Mouse (Mus musculus) cerebellum, adult 11-12 months (tissue): Measurements from ENCODE around the gene Hist1h4k.
"Not testable (repeated sequence)": the region's sequence is repeated elsewhere in the genome, so short reads cannot be mapped to it uniquely, and the experiment has no call there.

ENCODE experiments used
- DNase-seq: peaks from one replicate; pipeline ENCODE4 v3.0.0; 2022

Gene Hist1h4k

DNA sequence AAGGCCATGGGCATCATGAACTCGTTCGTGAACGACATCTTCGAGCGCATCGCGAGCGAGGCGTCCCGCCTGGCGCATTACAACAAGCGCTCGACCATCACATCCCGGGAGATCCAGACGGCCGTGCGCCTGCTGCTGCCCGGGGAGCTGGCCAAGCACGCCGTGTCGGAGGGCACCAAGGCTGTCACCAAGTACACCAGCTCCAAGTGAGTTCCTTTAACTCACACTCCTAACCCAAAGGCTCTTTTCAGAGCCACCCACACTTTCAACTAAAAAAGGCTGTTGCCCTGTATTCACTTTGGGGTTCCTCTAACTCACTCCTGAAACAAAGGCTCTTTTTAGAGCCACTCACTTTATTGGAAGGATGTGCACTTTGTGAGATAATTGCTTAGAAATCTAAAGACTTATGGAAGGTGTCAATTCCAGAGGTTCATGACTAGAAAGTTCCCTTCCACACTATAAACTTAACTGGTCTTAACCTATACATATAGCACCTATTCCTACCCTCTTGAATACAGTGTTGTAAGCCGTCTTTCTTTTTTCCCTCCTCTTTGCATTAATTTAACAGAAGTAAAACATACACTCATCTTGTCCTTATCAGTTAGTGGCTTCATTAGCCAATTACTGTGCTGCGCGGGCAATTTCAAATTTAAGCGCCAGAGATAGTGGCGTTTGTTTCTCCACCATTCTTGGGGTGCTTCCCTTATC lies 4.1 kb upstream of the Hist1h4k start:
- not testable (repeated sequence) for DNase-seq

DNA sequence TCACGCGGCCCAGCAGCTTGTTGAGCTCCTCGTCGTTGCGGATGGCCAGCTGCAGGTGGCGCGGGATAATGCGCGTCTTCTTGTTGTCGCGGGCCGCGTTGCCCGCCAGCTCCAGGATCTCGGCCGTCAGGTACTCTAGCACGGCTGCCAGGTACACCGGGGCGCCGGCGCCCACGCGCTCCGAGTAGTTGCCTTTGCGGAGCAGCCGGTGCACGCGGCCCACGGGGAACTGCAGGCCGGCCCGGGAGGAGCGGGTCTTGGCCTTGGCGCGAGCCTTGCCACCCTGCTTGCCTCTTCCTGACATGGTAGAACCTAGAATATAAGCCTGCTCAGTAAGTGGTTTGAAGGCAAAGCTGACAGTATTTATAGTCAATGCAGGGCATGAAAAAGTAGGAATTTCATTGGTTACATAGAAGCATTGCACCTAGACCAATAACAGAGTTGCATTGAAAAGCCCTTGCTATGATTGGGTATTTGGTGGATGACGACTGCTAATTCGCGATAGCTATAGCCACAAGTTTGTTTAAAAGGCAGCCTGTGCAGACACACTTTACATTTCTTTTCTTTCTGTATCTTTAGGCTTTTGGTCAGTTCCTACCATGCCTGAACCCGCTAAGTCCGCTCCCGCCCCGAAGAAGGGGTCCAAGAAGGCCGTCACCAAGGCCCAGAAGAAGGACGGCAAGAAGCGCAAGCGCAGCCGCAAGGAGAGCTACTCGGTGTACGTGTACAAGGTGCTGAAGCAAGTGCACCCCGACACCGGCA lies 3.4 kb upstream of the Hist1h4k start, which contains the start of the genes Hist1h2ak and Hist1h2bn:
Gene Hist1h2ak, minus strand, starts transcription at position 304 of the 762 bp plus-strand sequence.
Gene Hist1h2bn, plus strand, starts transcription at position 600 of the 762 bp plus-strand sequence.
- peak; percentile 72 for DNase-seq

DNA sequence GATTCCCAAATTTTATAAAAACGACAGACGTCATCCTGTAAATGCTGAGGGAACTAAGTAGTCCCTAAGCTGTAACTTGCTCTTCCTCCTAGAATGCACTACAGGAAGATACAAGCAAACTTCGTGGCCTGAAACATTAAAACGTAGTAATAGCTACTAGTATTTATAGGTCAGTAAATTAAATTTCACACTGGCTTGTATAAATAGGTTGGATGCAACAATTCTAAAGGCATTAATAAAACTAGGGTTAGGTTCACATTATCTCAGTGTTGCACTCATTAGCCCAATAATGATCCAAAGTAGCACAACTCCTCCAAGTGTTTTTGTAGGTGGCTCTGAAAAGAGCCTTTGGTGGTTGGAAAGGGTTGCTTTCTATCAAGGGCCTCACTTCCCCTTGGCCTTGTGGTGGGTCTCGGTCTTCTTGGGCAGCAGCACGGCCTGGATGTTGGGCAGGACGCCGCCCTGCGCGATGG lies 2.8 kb upstream of the Hist1h4k start:
- DNase-seq = no peak

DNA sequence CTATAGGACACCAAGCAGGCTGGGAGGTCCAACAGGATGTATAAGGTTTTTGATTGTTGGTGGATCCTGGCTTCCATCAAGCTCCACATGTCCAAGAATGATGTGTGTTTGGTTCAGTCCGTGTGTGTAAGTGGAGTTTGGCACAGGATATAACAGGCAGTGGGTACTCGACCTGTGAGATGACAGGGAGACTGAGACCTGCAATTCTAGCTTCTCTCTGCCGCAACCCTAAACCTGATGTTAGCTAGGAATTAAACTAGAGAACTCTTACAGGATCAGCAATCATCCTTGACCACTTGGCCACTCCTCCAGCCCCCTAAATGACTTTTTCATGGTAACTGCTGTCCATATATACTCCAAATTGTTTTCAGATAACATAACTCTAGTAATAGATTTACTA lies 2.1 kb upstream of the Hist1h4k start:
- no peak for DNase-seq

DNA sequence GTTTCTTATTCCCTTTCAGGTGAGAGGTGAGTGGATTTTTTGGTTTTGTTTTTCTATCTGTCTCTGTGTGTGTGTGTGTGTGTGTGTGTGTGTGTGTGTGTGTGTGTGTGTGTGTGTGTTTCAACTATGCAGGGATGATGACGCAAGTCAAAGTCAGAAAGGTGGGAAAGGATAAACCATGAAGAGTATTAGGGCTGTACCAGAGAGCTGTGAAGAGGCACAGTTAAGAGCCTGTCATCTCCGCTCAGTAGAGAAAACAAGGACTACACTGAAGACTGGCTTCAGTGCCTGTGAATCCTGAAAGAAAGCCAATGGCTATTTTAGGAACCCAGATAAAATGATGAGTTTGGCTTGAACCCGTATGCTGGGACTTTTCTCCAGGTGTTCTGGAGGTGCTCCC lies 1.5 kb upstream of the Hist1h4k start:
- DNase-seq = no peak

DNA sequence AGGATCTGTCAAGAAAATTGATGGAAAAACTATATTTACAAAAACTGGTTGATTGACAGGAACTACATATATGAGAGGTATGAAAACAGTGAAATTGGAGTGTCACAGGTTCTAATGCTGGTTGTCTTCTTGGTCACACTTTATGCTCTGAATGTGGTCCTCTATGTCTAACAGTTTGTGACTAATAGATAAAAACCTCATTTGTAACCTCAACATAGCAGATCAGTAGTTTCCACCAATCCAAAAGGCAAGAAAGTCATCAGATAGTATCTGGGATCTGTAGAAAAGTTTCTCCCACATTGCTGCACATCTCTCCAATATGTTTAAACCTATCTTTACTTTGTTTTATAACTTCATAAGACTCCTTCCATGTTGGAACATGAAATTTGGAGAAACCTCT lies 1.1 kb upstream of the Hist1h4k start:
- DNase-seq = no peak

DNA sequence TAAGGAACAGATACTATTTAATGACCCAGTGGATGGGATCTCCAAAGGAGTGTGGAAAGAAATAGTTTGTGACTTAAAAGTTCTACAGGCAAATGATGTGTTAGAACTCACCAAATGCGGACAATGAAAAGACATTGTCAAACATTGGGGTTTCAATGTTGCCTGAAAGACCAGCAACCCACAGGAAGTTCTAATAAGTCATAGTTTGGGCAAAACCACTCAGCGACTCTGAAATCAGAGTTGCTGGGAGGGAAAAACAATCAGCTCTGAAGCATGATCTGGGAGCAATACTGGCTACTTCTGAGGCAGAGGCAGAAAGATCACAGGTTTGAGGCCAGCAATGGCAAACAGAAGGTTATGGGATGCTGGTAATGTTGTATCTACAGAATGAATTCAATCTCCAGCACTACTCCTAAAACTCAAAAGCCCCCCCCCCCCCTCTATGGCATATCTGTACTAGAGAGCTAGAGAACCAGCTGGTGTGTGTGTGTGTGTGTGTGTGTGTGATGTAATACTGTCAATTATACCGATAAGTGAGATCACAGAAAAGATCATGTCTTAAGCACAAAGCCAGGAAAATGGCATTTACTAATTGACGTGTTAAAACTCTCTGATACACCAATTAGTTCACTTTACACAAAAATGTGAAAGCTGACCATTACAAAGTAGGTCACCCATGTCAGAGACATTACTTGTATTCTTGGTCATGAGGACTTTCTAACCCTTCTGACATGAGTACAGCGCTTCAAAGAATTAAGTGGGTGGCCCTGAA lies 732 bp downstream of the Hist1h4k start:
- DNase-seq = no peak

DNA sequence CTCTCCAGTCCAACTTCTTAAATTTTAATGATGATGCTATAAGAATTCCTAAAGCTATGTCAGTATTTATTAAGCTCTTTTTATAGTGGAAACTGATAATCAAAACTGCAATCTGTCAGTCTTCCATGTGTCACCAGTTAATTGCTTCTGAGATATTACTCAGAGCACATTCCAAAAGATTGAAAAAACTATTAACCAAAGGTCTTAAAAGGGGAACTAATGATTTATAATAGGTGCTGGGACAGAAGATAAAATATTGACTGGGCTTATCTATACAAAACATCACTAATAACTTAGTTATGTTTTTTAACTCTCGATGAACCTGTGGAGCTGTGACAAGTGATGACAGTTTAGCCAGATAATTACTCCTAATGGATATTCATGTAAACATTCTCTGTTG lies 5.3 kb downstream of the Hist1h4k start:
- no peak for DNase-seq

DNA sequence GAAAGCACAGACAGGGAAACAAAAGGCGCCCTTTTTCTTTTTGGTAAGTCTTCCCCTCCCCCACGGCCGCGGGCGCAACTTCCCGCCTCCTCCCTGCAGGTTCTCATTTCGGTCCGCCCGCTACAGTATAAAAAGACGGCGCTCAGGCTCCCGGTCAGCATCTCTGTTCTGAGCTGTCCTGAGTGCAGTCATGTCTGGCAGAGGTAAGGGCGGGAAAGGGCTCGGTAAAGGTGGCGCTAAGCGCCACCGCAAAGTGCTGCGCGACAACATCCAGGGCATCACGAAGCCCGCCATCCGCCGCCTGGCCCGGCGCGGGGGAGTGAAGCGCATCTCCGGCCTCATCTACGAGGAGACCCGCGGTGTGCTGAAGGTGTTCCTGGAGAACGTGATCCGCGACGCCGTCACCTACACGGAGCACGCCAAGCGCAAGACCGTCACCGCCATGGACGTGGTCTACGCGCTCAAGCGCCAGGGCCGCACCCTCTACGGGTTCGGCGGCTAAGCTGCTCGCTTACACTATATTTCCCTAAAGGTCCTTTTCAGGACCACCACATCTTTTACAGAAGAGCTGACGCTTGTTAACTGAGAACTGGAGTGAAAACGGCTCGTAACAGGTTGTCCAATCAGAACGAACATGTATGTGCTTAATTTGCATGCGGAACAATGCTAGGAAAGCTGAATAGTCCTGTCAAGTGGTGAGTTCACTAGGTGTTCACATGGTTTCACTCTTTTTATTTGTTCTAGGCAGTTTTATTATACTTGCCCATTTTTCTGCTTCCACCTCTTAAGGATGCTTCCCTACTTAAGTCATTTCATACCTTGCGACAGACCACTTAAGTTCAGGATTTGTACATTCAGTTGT lies 15.2 kb downstream of the Hist1h4k start, which contains the start of gene Hist1h4j:
Gene Hist1h4j, plus strand, starts transcription at position 159 of the 862 bp plus-strand sequence.
- DNase-seq = peak; percentile 86

DNA sequence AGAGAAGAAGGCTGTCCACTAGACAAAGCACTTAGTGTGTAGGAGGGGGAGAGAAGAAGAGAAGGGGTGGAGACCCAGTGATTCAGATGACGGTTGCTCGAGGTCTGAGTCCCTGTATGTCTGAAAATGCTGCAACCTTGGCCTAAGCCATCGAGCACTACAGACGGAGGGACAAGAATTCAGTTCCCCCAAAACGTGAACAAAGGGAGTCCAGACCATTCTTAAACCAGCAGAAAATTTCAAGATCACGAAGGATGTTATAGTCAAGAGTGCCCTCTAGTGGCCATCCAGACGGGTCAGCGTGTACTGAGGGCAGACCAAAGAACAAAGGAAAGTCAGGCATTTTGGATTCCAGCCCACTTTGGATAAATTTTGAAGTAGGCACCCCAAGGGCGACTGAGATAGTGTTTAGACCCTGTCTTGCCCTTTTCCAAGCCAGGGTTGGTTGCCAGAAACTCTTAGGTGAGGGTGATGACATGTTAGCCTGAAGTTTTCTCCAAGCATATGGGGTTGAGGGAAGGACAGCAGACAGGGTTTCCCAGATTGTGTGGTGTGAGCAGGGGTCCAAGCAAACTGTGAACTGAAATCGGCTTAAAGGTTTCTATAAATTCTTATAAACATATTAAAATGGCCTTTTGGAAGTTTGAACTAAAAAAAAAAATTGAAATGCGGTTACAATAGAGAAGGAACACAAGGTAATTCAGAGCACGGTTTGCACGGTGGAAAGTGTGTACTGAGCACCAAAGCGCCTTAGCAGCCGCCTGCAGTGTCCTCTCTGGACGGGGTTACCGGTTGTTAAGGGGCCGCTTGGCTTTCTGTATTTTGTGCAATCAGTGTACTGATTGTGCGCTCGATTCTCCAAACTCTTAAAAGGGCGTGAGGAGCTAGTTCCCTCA lies 16.0 kb downstream of the Hist1h4k start:
- peak; percentile 77 for DNase-seq

DNA sequence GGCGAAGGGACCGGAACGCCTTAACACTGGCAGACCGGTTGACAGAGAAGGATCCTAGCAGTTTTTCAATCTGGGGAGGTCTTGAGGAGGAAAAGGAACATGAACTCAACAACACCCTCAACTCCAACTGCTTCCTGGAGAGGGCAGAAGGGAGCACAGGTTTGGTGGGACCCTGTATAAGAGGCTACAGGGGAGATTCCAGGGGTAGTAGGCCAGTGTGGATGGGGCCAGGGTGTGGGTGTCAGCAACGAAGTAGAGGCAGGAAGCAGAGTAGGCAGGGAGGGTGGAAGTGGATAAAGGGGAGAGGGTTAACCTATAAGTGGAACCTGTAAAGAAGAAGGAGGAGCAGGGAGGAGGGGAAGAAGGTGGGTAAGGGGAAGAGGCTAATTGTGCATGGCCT lies 16.8 kb downstream of the Hist1h4k start:
- peak; percentile 16 for DNase-seq

DNA sequence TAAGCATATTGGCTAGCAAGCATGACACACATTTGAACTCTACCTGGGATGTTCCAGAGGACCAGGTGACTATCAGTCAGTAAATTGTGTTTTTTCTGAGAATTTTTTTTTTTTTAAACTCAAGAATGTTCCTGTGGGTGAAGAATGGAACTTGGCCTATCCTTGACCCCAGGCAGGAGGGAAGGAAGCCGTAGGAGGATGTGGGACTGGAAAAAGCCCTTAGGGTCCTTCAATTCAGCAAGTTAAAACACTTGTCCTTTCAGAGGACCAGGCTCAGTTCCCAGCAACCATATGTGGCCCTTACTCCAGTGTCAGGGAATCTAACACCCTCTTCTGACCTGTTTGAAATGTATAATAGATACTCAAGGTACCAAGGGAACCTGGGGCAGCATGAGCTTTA lies 20.8 kb downstream of the Hist1h4k start:
- DNase-seq = no peak

DNA sequence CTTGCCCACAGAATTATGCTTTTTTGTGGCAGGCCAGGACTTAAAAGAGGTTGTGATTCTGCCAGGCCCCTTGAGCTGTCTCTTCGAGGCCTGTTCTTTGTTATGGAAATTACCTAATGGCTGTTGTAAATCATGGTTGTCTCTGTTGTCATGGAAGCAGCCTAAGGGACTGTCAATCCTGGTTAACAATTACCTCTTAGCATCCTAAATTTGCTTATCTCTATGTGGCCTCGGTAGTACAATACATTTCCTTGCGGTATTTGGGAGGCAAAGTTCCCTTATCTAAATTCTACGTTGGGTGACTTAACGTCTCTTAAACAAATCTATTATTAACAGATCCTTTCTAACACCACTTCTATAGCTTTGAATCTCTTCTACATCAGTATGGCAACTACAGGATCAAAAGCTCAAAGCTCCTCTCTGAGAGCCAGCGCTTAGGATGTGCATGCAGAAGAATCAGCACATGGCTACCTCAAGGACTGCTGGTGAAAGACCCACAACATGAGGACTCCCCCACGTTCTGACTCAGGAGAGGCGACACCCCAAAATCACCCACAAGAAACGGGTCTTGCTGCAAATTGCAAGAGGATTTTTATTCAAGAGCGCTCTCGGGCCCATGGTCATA lies 22.2 kb downstream of the Hist1h4k start:
- DNase-seq = no peak

DNA sequence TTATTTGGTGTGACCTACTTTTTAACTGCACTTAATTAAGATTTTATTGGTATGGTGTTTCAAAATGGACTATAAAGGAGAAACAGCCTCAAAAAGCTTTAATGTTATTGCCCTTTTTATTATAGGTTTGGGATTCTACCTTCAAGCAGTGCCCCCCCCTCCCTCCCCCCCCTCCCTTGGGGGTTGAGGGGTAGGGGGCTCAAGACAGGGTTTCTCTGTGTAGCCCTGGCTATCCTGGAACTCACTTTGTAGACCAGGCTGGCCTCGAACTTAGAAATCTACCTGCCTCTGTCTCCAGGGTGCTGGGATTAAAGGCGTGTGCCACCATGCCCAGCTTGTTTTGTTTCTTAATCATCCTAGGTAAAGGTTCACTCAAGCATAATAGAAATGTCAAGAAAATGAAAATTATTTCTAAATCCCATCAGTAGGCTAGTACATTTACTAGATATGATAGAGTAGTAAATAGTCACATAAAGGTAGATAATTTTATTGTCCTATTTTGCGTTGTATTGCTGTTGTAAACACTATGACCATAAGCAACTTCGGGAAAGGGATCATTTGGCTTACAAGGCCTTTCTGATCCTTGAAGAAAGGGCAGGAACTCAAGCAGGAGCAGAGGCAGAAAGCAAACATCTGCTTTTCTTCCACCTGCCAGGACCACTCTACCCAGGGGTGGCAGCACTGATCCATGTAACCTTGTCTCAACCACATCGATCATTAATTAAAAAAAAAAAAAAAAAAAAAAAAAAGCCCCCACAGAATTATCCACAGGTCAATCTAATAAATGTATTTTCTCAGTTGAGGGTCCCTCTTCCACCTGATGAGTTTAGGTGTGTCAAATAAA lies 27.1 kb downstream of the Hist1h4k start:
- no peak for DNase-seq

DNA sequence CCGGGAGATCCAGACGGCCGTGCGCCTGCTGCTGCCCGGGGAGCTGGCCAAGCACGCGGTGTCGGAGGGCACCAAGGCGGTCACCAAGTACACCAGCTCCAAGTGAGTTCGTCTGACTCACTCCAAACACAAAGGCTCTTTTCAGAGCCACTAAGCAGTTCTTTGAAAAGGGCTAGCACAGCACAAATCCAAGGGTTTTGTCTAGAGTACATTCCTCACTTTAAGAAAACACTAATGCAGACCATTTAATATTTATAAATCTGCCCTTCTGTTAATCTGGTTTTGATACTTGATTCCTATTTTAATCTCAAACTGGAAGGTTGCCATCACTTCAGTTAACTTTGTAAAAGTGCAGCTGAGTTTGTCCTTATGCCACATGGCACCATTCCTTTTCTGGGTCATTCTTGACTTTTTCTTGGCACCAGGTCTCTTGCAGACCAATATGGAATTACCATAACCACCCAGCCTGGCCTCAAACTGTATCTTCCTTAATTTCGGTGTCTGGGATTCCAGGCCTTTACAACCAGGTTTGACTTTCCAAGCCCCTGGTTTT lies 27.9 kb downstream of the Hist1h4k start:
- no peak for DNase-seq

DNA sequence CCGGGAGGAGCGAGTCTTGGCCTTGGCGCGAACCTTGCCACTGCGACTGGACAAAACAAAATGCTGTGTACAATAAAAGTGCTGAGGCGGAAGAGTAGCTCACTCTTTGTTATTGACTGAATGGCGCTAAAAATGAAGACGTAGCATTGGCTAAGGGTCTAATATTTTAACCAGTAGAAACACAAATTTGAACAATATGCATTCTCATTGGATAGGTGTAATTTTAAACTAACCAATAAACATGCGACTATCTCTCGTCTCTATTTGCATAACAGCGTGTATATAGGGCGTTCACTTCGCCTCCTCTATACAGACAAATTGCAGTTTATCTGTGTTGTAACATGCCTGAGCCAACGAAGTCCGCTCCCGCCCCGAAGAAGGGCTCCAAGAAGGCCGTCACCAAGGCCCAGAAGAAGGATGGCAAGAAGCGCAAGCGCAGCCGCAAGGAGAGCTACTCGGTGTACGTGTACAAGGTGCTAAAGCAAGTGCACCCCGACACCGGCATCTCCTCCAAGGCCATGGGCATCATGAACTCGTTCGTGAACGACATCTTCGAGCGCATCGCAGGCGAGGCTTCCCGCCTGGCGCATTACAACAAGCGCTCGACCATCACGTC lies 28.4 kb downstream of the Hist1h4k start, which contains the start of gene Hist1h2bm:
Gene Hist1h2bm, plus strand, starts transcription at position 288 of the 616 bp plus-strand sequence.
- peak; percentile 67 for DNase-seq

DNA sequence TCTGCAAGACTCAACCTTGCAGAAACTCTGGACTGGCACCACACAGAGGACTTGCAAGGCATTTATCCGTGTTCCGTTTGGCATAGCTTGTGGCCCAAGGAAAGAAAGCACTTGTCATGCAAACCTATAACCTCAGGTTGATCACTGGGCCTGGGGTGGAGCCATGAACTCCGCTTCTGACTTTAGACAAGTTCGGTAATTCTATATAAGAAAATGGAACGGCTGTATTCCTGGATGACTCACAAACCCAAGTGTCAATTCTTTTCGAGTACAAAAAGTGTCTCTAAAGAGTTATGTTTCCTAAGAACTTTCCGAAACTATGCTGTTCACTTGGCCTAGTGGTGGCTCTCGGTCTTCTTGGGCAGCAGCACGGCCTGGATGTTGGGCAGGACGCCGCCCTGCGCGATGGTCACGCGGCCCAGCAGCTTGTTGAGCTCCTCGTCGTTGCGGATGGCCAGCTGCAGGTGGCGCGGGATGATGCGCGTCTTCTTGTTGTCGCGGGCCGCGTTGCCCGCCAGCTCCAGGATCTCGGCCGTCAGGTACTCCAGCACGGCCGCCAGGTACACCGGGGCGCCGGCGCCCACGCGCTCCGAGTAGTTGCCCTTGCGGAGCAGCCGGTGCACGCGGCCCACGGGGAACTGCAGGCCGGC lies 29.1 kb downstream of the Hist1h4k start:
- not testable (repeated sequence) for DNase-seq

DNA sequence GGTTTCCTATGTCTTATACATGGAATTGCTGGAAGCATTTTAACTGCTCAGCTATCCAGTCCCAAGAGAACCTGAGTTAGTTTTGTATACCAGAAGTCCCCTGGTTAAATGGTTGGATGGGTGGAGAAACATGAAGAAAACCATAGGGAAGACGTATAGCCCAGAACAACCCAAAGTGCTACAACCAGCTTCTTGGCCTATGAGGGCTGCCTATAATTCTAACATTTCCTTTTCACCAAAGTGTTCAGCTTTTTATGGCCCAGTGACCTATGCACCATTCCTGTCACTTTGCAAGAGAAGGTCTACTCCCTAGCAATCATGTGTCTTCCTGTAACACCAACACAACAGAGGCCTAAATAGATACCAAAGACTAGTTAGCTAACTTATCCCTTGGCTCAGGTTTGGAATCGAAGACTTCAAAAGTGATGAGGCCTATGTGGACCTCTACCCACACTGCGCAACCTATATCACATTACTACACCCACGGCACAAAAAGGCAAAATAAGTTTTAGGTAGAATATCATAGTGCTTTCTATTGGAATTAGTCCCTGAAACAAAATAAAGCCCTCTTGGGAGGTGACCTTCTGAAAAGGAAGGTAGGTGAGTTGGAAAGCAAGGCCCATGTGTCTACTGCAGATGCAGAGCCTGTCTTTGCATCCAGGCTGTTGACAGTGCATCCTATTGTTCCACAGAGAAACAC lies 31.8 kb downstream of the Hist1h4k start:
- no peak for DNase-seq
